Mouse (Mus musculus) ovary, postnatal 14 days (tissue): ENCODE data around the gene Tmc5.

ENCODE experiments used
- DNase-seq: peaks from one replicate; pipeline ENCODE4 v3.0.0; 2022; ENCODE audit warnings: low spot score

The Tmc5 gene

DNA sequence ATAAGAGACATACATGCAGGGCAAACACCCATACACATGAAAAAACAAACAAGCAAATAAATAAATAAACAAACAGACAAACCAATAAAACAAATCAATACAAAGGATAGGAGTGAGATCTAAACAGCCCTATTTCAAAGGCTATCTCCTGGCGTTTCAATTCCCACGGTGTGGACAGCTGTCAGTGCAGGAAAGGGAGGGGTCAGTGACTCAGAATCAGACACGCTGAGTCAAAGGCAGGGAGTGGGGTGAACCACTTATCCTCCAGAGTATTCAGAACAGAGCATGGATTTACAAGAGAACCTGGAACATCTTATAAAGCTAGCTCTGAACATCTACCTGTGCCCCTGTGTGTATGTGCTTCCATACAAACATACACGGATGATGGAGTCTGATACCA is 100.1 kb downstream of the Tmc5 start:
- DNase-seq: no peak

DNA sequence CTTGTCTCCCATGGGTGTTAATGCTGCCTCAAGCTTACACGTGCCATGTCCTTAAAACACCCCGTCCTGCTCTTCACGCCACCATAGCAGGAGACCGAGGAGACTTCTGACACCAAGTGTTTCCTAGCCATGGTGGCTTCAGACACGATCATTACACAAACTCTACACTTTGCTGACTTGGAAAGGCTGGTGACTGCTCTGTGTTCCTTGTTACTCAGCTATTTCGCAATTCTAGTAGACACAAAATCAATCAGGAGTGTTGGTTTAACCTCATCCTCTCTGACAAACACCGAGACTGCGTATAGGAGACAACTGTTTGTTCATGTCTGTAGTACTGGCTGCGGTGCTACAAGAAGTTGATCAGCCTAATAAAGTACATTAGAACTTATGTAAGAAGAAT is 101.8 kb downstream of the Tmc5 start:
- no peak for DNase-seq

DNA sequence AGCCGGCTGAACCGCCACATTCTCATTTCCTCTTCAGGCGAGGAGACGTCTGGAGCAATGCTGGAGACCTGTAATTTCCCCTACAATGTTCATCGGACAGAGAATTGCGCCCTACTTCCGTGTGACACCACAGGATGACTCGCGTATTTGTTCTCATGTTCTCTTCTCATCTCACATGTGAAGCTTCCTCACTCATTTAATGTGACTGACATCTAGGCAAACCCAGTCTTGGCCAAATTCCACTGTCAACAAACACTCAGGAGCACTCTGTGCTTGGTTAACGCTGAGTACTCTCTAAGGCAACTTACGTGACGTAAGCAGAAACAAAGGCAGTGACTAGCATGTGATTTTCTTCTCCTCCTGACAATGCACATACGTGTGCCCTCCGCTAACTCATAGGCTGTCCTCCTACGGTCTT is 106.1 kb downstream of the Tmc5 start:
- DNase-seq: no peak

DNA sequence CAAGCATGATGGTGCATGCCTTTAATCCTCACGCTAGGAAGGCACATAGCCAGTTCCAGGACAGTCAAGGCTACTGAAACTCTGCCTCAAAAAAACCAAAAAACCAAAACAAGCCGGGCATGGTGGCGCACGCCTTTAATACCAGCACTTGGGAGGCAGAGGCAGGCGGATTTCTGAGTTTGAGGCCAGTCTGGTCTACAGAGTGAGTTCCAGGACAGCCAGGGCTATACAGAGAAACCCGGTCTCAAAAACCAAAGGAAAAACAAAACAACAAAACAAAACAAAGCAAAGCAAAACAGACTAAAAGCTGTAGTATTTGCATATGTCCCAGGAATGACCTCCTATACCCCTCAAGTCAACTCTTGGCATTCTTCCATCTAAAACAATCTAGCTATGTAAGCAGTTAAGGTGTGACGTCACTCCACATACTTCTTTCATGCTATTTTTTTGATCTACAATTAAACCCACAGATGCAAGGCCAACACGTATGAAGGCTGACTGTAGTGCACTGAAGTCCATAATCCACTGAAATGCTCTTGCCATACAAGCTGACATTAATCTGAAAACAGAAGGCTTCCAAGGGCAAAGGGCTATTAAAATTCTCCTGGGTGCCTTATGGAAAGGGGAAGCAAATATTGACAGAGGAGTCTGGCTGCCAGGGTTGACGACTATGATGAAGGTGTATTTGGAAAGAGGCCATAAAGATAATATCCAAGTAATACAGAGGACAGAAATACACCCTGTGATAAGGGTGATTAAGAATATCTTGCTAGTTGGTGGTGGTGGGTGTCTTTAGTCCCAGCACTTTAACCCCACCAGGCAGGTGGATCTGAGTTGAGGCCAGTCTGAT is 107.1 kb downstream of the Tmc5 start:
- no peak for DNase-seq

DNA sequence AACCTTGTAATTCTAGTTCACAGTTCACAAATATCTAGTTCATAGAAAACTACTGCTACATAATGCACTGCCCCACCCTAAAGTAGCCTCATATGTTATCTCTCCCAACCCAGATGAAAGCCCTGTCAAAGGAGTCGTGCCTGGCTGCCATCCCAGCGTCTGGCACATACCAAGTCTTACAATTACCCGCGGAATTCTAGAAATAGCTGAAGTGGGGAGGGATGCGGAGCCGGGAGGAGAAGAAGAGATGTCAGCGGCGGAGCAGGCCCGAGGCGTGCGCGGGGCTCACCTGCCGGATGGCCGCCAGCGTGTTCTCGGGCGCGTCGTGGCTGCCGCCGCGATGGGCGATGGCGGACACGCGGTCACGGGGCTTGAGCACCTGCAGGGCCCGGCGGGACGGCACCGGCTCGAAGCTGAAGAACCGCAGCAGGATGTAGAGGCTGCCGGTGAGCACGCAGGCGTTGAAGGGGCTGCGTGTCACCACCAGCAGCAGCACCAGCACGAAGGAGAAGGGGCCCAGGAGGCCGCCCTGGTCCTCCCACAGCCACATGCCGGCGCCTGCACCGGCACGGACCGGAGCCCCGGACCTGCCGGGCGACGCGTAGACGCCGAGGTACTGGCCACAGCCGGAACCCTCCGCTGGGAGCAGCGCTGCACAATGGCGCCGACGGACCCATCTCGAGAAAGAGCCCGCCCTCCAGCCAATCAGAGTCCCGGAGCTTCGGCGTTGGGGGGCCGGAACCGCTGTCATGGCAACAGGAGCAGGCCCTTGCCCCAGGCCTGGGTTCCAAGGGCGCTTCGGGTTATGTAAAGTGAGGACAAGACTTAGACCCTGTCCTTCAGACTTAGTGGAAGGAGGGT is 108.2 kb downstream of the Tmc5 start, which contains the start of gene Gde1:
Gene Gde1 (minus strand): TSS at position 678 of the 861 bp plus-strand sequence.
- peak; percentile 87 for DNase-seq

DNA sequence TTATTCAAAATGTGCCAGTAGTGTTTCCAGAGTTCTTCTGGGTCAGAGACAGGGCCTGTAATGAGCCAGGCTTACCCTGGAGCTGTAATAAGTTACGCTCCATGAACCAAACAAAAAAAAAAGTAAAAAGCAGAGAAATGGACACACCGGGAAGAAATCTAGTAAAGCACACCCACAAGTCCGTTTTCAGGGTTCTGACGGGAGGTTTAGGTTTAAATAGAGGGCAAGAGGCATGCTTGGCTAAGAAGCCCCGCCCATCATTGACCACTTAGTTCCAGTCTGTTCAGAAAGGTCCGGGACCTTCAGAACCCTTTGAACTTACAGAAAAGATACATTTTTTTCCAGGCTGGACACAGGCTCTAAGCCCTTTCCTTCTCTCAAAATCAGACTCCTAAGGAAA is 109.0 kb downstream of the Tmc5 start:
- DNase-seq: no peak

DNA sequence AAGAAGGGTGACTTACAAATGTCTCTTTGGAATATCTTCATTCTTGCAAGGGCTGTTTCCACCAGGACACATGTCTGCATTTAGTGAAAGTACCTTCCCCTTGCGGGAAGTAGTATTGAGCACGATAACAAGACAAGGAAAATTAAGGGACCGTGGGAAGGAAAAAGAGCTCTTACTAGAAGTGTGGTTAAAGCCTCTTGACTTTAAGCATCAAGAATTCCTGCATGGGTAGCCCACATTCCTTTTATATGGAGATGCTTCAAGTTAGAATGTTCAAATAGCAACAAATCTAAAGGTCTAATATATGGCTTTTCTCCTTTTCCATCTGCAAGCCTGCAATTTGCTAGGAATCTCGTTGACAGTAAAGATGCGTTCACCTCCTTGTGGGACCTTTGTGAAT is 109.4 kb downstream of the Tmc5 start:
- DNase-seq: no peak

DNA sequence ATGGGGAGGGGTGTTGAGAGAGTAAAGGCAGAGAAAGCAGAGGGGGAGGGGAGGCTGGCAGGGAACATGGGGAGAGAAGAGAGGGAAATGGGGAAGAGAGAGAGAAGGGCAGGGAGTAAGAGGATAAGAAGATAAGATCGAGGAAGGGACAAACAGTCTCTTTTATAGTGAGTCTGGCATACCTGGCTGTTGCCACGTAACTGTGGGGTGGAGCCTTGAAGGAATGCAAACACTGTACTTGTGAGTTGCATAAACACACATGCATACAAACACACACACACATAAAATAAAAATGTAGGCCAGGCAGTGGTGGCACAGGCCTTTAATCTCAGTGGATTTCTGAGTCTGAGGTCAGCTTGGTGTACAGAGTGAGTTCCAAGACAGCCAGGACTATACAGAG is 110.1 kb downstream of the Tmc5 start:
- DNase-seq: no peak

DNA sequence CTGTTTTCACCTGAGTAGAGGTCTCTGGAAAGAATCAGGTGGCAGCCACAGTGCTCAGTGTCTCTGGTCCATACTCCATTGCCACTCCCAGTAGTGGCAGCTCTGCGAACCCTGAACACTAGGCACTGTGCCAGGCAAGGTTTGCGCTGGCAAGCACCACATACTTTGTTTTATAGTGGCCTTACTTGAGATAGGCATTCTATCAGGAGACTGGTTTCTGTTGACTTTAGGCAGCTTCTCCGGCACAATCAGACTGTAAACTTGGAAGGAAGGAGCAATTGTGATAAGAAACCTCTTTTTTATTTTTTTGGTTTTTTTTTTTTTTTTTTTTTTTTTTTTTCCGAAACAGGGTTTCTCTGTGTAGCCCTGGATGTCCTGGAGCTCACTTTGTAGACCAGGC is 110.9 kb downstream of the Tmc5 start:
- no peak for DNase-seq

DNA sequence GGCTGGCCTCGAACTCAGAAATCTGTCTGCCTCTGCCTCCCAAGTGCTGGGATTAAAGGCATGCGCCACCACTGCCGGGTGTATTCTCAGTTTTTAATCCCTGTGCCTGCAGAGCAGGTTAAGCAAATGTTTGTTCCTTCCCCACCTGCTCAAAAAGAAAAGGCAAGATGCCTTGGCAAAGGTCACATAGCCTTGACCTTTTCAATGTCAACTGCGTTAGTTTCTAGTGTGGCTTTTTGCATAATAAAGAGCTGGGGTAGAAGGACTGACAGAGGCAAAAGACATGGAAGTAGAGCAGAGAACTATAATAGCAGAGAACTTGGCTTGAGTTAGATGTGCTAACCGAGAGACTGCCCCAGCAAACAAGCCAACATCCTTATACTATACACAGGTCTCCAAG is 113.7 kb downstream of the Tmc5 start:
- DNase-seq: no peak

DNA sequence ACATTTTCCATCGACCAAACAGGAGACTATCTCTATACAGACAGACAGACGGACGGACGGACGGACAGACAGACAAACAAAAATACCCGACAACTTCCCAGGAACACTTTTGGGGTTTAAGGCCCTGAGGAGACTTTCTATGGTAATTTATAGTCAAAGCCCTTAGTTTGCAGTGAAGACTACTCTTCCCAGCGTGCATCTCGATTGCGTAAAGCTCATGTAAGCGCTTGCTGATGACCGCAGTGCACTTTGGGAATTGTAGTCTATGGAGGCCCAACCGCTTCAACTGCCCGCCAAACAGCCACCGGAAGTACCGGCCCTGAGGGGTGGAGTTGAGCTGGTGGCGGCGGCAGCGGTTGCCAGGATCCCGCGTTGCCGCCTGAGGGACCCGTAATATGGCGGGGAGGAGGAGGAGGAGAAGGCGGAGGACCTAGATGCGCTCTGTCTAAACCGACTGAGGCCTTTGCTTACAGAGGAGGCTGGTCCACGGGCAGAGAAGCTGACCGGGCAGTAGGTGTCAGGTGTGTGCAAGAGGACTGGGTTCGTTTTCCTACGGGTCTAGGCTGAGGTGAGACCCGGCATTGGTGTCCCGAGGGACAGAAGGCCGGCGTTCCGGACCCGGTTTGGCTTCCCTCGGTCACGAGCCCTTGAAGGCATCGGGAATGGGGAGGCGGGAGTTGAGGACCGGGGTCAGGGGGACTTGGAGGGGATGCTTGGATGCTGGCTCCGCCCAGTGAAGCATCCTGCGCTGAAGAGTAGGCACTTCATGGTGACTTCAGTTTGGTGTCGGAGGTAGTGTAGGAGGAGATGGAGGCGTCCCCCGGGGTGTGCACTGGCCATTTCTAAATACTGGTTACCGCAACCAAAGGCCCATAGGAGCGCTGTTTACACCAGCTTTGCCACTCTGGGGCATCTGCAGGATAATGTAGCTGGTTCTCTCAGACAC is 115.4 kb downstream of the Tmc5 start, which contains the start of gene Ccp110:
Gene Ccp110 (plus strand): TSS at position 325 of the 946 bp plus-strand sequence.
- DNase-seq: peak; percentile 79

DNA sequence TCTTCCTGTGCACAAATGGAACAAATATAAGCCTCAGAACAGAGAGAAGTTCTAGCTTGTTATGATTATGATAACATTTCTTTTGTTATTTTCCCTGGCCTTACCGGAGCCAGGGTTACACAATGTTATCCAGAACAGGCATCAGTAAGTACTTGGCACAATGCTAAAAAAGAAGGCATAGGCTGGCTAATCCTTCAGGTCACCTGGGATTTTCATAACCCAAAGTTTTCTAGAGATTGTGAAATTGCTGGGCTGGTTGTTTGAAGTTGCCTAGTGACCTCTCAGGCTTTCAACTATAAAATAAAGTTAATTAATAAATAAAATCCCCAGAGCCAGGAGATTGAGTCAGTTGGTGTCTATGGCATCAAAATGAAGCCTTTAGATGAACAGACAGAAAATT is 117.8 kb downstream of the Tmc5 start:
- DNase-seq: no peak

DNA sequence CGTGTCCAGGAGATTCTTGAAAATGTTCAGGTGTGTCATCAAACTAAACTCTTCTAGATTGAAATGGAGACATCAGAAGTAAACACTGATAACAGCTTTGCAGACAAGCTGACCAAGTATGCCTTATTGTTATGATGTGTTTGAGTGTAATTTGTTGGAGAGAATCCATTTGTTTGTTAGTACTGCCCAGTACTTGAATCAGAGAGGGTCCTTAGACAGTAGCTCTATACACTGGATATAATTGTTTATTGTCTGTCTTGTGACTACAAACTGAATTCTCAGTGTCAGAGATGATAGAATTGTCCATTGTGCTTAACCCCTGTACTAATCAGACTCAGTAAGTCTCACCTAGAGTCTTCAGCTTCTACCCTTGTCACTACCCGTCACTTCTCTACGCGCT is 121.0 kb downstream of the Tmc5 start:
- no peak for DNase-seq

DNA sequence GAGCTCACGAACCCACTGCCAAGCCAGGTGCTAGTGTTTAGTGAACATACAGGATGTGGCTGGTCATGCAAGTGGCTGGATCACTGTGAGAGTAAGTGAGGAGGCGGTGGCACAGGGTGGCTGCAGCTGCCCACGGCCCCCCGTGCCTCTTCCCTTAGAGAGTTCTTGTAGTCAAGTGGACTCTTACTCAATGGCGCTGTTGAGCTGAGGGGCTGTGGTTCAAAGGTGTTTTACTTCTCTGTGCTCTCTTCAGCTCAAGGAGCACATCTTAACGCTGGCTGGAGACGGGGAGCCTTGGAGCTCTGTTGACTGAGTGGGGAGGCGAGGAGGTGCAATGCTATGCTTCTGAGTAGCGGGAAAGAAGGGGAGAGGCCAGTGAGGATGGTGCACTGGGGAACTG is 126.8 kb downstream of the Tmc5 start:
- DNase-seq: no peak
